Comparison of ENCODE assay signal across 8 mouse cellular contexts in the genomic region with DNA sequence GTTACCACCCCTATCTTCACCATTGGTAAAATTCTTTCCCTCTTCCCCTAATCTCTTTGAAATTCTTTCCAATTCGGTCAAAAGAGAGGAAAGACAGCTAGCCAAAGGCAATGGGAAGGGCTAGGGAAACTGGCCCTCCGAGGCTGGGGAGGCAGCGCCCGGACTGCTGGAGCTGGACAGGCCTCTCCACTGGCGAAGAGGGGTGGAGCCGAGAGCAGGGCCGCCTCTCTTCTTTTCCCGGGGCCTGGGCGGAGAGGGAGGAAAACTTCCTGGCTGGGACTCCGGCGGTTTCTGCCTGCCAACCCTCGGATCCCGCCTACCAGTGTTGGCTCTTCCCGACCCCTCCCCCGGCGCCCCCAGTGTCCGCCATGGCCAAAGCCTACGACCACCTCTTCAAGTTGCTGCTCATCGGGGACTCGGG. TPM values are rescaled to one million over a fixed set of nuclear protein-coding genes. Genes with fewer than 3 reads are reported as not detected.
DNase-seq lines count a peak whose midpoint lies in the region; ATAC-seq and TF ChIP-seq lines count a peak whose summit lies in the region.

No protein-coding gene starts in this region.

- H3K9me3 ChIP-seq in forebrain, postnatal 0 days (ENCODE audit: low read length), result no peaks in the 10 kb centered on the region

- TF ChIP-seq CTCF in forebrain, postnatal 0 days (IDR thresholded peaks at IDR 0.05; ENCODE audit: low read depth), result no peak

- ATAC-seq in forebrain, postnatal 0 days, result peak; percentile 77
- ATAC-seq in inflammation-experienced regulatory T-cells, adult 6 months, result no peak

- peak overlapping the region; percentile 41 for H3K9ac ChIP-seq in forebrain, postnatal 0 days

- H3K36me3 ChIP-seq in forebrain, postnatal 0 days (ENCODE audit: insufficient read depth), result no peaks in the 10 kb centered on the region

- H3K27me3 ChIP-seq in forebrain, postnatal 0 days (ENCODE audit: insufficient read depth, low read length), result no peaks in the 10 kb centered on the region

- H3K4me1 ChIP-seq in forebrain, postnatal 0 days (ENCODE audit: insufficient read depth), result 0 out of 2 replicates have a peak, but pooled peaks cover 5% of the 10 kb centered on the region

- DNase-seq in ZHBTc4 (ENCODE audit: low read depth, low spot score), result peak; percentile 59
- peak; percentile 72 to 81 for DNase-seq in cerebellum, postnatal 10 days
- DNase-seq in forebrain, postnatal 0 days, result peak; percentile 34
- peak; percentile 82 to 84 for DNase-seq in heart, postnatal 36 days
- peak; percentile 21 to 56 for DNase-seq in layer of hippocampus, postnatal 14 days (ENCODE audit: low spot score in 2 of 2)
- peak; percentile 88 for DNase-seq in lung, postnatal 25 days (ENCODE audit: low spot score)
- DNase-seq in right cerebral cortex, adult 2 months (ENCODE audit: low spot score in 2 of 2), result peak; percentile 24 to 27

- 0% methylated on average over 19 of the region's 20 CpGs for WGBS in forebrain, postnatal 0 days

- H3K27ac ChIP-seq in forebrain, postnatal 0 days (ENCODE audit: low read depth, low read length), result peak overlapping the region; percentile 52; the same call in 1 of the 2 replicates

- peak overlapping the region; percentile 37 for H3K4me3 ChIP-seq in forebrain, postnatal 0 days (ENCODE audit: low read depth, low read length)

- intact Hi-C loops in heart, postnatal 36 days (cut with DNase I), result loop anchor here (1.0 to 2.0 kb wide), 3 partner anchors 34 to 153 kb away; partner anchors contain the start of genes Crtc2 and Dennd4b

- H3K4me2 ChIP-seq in forebrain, postnatal 0 days (ENCODE audit: low read depth), result peak overlapping the region; percentile 78

RNA-seq across cellular contexts. Expression of gene Rab13, which starts 7.0 kb away (rescaled TPM):
- total RNA-seq in forebrain, postnatal 0 days (2014; rRNA removed), result 9.8 and 11.4 TPM in 2 replicates
- 16.3 and 20.1 TPM in 2 replicates for polyA plus RNA-seq in forebrain, postnatal 0 days (2015; fragmentation: Nextera tagmentation; extraction: Ambion mirVana)
- total RNA-seq in heart, postnatal 36 days (2021), result 1 to 10 TPM; 6.8 to 7.5 TPM
- total RNA-seq in layer of hippocampus, postnatal 14 days (2021), result 10 to 100 TPM in 1 of 2 experiments, 1 to 10 TPM in 1; 8.1 to 10.9 TPM
- under 1 TPM in 2 of 3 experiments, not detected in 1; 0.58 to 0.94 TPM for polyA plus RNA-seq in inflammation-experienced regulatory T-cells, adult 6 months (2017; shearing (Covaris generic))

RNA-seq across cellular contexts. Expression of gene Rps27, which starts 7.1 kb away (rescaled TPM):
- total RNA-seq in forebrain, postnatal 0 days (2014; rRNA removed), result 2,552 and 3,359 TPM in 2 replicates
- polyA plus RNA-seq in forebrain, postnatal 0 days (2015; fragmentation: Nextera tagmentation; extraction: Ambion mirVana), result 824 and 1,232 TPM in 2 replicates
- total RNA-seq in heart, postnatal 36 days (2021), result 1,000 to 10,000 TPM; 1,069 to 1,145 TPM
- 100 to 1,000 TPM; 697 to 821 TPM for total RNA-seq in layer of hippocampus, postnatal 14 days (2021)
- polyA plus RNA-seq in inflammation-experienced regulatory T-cells, adult 6 months (2017; shearing (Covaris generic)), result 1,000 to 10,000 TPM; 3,921 to 9,955 (median 8,802) TPM

RNA-seq across cellular contexts. Expression of gene Jtb, which starts 10.9 kb away (rescaled TPM):
- 70.1 and 75.7 TPM in 2 replicates for total RNA-seq in forebrain, postnatal 0 days (2014; rRNA removed)
- polyA plus RNA-seq in forebrain, postnatal 0 days (2015; fragmentation: Nextera tagmentation; extraction: Ambion mirVana), result 131 and 139 TPM in 2 replicates
- total RNA-seq in heart, postnatal 36 days (2021), result 10 to 100 TPM; 43.8 to 48.9 TPM
- total RNA-seq in layer of hippocampus, postnatal 14 days (2021), result 10 to 100 TPM; 44.7 to 46.4 TPM
- polyA plus RNA-seq in inflammation-experienced regulatory T-cells, adult 6 months (2017; shearing (Covaris generic)), result 10 to 100 TPM; 61.4 to 73.4 (median 68.5) TPM

RNA-seq across cellular contexts. Expression of gene Creb3l4, which starts 22.8 kb away (rescaled TPM):
- 1.4 and 2.7 TPM in 2 replicates for total RNA-seq in forebrain, postnatal 0 days (2014; rRNA removed)
- 0.91 and 1.0 TPM in 2 replicates for polyA plus RNA-seq in forebrain, postnatal 0 days (2015; fragmentation: Nextera tagmentation; extraction: Ambion mirVana)
- not detected for total RNA-seq in heart, postnatal 36 days (2021)
- total RNA-seq in layer of hippocampus, postnatal 14 days (2021), result not detected
- polyA plus RNA-seq in inflammation-experienced regulatory T-cells, adult 6 months (2017; shearing (Covaris generic)), result not detected

RNA-seq across cellular contexts. Expression of gene Slc39a1, which starts 27.4 kb away (rescaled TPM):
- total RNA-seq in forebrain, postnatal 0 days (2014; rRNA removed), result 68.1 and 72.0 TPM in 2 replicates
- 50.0 and 51.6 TPM in 2 replicates for polyA plus RNA-seq in forebrain, postnatal 0 days (2015; fragmentation: Nextera tagmentation; extraction: Ambion mirVana)
- 10 to 100 TPM; 82.5 to 90.4 TPM for total RNA-seq in heart, postnatal 36 days (2021)
- 10 to 100 TPM; 48.8 to 53.3 TPM for total RNA-seq in layer of hippocampus, postnatal 14 days (2021)
- polyA plus RNA-seq in inflammation-experienced regulatory T-cells, adult 6 months (2017; shearing (Covaris generic)), result 10 to 100 TPM; 35.0 to 72.7 (median 59.5) TPM

Comparison
In these comparisons a context has a peak if more than half of its experiments do, and no peak if none do; other contexts are left out.
1. DNase-seq: peak in every context shown above with its lines; median percentile 88 in lung, postnatal 25 days; 83 in heart, postnatal 36 days; 76 in cerebellum, postnatal 10 days; 59 in ZHBTc4; 38 in layer of hippocampus, postnatal 14 days; 34 in forebrain, postnatal 0 days; 26 in right cerebral cortex, adult 2 months.